Mouse (Mus musculus) frontal cortex, adult 2 months (tissue): ENCODE results near the gene Apon. TPM values are rescaled to one million over a fixed set of nuclear protein-coding genes. Genes with fewer than 3 reads are reported as not detected.
"Not testable (repeated sequence)": the region's sequence is repeated elsewhere in the genome, so short reads cannot be mapped to it uniquely, and the experiment has no call there.

ENCODE experiments used
- DNase-seq, 2 experiments: peaks; one replicate each; pipeline ENCODE4 v3.0.0; 2022; ENCODE audit warnings: low spot score in 1 of 2; ENCODE audit errors: extremely low spot score in 1 of 2
- polyA plus RNA-seq: library from polyadenylated mRNA; depleted of rRNA; stranded (reverse); fragments of >200 nt; gene quantifications from 2 replicates; pipeline ENCODE4 v1.2.3, GENCODE M21; 2012

The Apon gene
- polyA plus RNA-seq, 1 experiment: not detected

GRCm38 (mm10) chr10:128231697-128232419 lies 22.0 kb upstream of the Apon start, which contains the start of gene Timeless:
Gene Timeless, plus strand, starts transcription at chr10:128232065.
- peak in 1 of 2 experiments; percentile 84 for DNase-seq

DNA sequence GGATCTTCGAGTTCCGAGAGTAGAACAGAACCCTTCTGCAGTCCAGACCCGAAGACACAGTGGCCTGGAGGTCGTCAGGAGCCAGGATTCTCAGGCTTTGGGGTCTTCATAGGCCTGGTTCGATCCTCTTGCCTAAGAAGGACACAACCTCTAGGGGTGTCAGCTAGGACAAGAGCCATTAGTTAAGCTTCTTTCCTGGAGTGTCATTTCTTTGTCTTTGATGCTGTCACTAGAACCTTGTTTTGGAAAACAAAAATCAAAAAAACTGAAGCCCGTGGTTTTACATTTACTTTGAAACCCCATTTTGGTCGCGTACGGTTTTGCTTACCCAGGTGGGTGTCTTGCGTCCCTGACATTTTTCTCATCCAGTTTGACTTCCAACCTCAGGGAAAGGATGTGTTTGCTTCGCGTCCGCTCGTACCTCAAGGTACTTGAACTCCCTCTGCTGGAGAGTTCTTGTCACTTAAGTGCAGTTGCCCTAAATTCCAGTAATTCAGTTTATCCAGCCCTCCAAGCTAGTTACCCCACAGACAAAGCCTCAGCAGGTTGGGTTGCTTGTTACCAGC lies 21.4 kb upstream of the Apon start:
- DNase-seq: peak in 1 of 2 experiments; percentile 85

DNA sequence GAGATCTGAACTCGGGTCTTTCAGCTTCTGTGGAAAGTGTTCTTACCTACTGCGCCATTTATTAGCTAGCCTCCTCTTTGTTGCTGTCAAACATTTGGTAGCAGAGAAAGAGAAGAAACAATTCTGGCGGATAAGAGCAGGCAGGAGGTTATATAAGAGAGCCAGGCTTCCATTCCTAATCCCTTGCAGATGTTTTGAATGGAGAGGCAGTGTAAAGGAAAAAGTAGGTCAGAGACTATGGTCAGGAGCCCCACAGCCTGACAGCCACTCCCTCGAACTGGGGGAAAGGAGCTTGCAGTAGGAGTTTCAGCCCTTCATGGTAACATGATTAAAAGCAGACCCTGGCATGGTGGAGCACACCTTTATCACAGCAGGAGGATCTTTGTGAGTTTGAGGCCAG lies 17.6 kb upstream of the Apon start:
- DNase-seq: no peak

GRCm38 (mm10) chr10:128237807-128238480 lies 16.0 kb upstream of the Apon start:
- peak in 1 of 2 experiments; percentile 32 for DNase-seq

- DNase-seq: no peak
Observed at GRCm38 (mm10) chr10:128239140-128239539, 14.8 kb upstream of the Apon start.

GRCm38 (mm10) chr10:128240131-128240530 lies 13.8 kb upstream of the Apon start:
- no peak for DNase-seq

DNA sequence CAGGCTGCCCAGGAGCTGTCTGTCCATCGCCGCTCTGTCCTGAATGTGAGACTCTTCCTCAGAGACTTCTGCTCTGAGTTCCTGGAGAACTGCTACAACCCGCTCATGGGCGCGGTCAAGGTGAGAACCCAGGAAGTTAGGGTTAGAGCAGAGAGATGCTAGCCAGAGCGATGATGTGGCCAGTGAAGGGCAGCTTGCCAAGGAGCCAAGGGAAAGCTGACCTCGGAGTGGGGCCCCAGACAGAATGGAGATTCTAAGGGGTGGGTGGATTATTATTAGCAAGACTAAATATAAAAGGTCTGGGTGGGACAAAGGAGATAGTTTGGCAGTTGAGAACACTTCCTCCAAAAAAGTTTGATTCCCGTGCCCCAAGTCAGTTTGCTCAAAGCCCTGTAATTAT lies 10.6 kb upstream of the Apon start:
- DNase-seq: no peak

GRCm38 (mm10) chr10:128244121-128244520 lies 9.8 kb upstream of the Apon start:
- no peak for DNase-seq

DNA sequence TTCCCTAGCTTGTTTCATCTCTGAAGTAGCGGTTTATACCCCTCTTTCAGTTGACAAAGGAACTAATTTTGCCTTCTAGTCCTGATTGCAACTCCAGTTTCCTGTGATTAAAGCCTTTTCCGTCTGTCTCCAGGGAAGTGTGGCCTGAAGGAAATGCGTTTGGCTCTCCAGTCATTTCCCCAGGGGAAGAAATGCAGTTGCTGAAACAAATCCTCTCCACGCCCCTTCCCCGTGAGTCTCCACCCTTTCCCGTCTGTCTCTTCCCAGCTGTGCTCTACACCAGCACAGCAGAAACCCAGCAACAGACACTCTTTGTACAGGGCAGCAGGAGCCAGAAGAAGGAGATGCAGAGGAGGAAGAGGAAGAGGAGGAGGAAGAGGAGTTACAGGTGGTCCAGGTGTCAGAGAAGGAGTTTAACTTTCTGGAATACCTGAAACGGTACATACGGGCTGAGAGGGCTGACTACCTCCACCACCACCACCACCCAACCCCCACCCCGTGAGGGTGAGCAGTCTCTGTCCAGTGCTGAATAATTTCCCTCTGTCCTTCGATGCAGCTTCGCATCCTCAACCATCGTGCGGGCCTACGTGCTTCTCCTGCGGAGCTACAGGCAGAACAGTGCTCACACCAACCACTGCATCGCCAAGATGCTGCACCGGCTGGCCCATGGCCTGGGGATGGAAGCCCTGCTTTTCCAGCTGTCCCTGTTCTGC lies 6.7 kb upstream of the Apon start:
- DNase-seq: no peak

DNA sequence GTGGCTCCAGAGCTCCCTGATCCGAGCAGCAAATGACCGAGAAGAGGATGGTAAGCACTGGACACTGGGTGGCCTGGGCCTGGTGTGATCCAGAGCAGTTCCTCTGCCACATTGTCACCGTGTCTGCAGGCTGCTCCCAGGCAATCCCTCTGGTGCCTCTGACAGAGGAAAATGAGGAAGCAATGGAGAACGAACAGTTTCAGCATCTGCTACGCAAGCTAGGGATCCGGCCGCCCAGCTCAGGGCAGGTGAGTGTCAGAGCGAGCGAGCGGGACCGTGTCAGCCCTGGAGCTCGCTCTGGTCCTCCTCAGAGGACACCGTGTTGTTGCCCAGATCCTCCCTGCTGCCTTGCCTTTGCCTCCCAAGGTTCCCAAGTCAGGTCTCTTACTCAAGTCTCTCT lies 3.3 kb upstream of the Apon start:
- no peak for DNase-seq

DNA sequence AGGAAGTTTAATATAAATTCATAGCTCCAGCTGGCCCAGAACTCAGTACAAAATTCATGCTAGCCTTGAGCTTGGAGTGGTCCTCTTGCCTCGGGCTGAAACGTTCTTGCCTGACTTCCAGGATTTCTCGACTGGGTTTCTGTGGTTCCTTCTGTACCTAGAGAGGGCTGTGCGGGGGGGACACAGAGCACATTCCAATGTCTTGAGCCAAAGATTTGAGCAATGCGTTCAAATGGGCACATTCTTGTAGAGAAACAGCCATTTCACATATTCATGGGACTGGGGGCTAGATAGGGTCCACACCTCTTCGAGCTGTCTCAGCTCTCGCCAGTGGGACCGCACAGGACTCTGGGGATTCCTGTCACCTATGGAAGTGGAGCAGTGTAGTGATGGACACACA lies 2.0 kb downstream of the Apon start:
- DNase-seq: no peak

DNA sequence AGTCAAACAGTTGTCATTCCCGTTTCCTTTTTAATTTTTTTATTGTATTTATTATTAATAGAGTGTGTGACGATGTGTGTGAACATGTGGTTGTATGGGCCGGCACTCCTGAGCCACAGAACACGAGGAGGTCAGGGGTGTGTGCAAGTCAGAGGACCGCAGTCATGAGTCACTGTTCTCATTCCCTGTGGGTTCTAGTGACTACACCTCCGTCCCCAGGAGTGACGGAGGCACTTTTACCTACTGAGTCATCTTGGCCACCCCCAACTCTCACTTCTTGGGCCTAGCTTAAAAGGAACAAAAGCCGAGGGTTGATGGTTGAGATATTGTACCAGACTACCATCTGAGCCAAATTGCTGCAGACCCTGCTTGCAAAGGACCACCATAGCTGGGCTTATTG lies 2.4 kb downstream of the Apon start:
- peak in 1 of 2 experiments; percentile 42 for DNase-seq

DNA sequence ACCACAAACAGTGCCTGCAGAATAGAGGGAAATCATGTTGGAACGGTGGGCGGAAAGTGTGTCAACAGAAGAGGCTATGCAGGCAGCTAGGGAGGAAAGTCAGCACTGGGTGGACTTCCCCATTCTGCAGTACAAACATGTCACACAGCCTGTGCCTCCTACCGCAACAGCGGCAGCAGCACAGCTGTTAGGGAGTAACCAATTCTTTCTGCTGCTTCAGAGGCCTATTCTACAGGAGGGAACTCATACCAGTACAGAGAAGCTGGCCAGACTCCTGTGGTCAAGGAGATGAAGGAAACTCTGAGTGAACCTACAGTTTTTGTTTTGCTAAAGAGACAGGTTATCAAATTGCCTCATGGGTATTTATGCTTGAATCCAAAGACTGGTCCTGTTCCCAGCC lies 5.1 kb downstream of the Apon start:
- no peak for DNase-seq

- DNase-seq: no peak
Observed at GRCm38 (mm10) chr10:128259946-128260345, 6.0 kb downstream of the Apon start.

GRCm38 (mm10) chr10:128260376-128260775 lies 6.5 kb downstream of the Apon start:
- not testable (repeated sequence) for DNase-seq

DNA sequence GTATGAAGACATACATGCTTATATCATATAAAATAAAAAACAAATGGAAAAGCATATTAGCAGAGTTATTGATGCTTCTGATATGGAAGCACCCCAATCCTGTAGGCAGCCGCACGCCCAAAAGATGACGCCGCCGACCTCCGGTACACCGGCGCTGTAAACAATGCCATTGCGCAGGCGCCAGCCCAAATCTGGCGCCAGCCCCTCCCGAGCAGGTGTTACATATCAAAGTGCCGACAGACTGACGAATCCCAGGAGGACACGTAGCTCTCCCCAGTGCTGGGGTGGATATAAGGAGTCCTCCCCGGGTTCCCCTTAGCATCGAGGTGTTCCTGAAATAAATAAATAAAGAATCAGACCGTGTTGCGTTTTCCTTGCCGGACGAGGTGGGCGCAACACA lies 8.4 kb downstream of the Apon start:
- DNase-seq: no peak

DNA sequence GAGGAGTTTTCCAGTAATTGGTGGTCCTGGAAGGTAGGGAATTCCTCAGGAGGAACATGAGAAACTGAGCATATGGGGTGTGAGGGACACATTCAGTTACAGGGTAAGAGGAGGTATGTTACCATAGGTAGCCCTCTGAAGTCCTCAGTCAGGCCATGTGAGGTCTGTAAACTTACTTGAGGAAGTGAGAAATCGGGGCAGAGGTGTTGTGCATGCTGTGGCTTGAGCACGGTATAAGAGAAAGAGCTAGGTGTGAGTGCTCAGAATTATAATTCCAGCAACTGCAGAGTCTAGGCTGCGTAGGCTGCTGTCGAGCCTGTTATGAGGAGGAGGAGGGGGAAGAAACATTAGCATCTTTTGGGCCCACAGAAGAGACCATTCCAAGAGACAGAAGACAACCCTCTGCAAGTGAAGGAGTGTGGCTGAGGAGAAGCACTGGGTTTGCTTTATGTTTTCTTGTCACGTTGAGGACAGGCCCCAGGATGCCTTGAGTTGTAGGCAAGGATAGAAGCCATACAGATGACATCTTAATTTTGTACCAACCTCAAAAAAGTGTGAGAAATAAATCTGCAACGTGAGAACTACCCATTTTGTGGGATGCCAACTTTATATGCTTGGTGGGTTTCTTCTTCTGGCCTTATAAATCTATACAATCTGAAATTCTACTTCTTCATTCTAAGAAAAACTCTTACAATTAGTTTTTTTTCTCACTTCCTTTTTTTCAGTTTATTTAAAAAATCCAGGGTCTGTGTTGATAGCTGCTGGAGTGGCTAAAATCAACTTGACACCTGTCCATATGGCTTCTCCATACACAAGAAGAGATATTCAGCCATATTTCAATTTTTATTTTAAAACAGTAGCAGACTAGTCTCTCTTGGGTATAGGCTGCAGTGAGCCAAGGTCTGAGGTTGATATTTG lies 9.8 kb downstream of the Apon start:
- peak in 1 of 2 experiments; percentile 33 for DNase-seq

DNA sequence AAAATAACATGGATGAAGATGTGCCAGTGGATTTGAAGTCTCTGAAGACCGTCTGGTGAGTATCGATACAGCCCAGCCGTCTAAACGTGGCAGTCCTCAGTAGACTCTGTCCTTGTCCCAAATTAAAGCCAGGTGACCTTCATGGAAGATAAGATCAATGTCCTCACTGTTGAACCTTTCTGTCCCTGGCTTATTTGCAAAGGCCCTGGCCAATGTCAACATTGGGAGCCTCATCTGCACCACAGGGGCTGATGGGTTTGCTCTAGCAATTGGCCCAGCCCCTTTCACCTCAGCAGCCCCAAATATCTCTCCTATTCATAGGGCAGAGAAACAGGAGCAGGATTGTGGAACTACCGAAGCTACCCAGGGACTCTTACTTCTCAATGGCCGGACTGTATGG lies 14.5 kb downstream of the Apon start, which contains the start of gene Apof:
Gene Apof (plus strand): TSS at position 301 of the 400 bp plus-strand sequence.
- DNase-seq: no peak

- no peak for DNase-seq
Observed at GRCm38 (mm10) chr10:128269206-128269910, 15.5 kb downstream of the Apon start.
